Mouse (Mus musculus) right cerebral cortex, postnatal 25 days (tissue): ENCODE data around the gene Ccdc86.
A peak's percentile ranks its signal among the peaks of the same experiment; 100 is the strongest.

Experiments used
- DNase-seq: peaks from one replicate; pipeline ENCODE4 v3.0.0; 2022

The Ccdc86 gene

DNA sequence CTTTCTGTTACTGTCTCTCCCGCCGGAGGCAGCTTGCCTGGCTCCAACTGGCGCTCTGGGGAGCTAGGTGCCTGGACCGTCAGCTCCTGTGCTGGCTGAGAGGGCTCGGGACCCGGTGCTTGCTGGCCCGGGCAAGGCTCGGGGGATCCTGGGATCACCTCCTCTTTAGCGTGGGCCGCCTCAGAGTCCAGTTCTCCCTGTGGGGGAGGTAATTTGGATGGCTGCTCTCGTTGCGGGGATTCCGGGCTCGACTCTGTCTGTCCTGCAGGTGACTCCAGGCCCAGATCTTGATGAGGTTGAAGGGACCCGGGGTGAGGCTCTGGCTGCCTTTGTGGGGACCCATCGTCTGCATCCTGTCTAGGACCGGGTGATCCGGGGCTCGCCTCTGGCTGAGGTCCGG lies 650 bp downstream of the Ccdc86 start:
- DNase-seq: no peak

DNA sequence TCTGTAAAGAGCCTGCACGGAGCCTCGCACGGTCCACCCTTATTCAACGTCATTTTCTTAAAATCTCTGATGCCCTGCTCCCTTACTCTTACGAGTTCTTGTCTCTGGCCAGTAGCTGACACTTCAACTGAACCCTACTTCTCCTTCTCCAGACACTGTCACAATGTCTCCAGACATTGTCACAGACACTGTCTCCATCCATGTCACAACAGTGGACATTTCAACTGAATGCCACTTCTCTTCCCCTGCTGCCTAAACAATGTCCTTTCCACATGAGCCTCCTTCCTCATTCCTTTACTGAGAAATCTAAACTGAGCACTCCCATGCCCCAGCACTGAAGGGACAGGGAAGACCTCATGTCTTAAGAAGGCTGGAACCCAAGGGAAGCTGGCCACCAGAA lies 1.8 kb downstream of the Ccdc86 start:
- DNase-seq: no peak

DNA sequence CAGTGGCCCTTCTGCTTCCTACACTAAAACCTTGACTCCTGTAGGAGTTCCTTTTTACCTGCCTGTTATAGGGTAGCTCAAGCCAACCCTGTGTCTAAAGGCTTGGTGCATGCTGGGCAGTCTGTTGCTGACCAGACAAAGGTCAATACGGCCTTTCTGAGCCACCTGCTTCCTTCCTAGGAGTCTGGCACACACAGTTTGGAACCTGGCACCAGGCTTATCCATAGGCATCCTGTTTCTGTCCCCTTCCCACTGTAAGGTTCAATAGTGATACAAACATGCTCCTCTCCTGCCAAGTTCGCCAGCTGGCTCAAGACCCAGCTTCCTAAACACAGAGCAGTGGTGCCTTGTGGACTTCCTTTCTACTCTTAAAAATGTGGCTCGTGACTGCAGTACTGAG lies 2.6 kb downstream of the Ccdc86 start:
- DNase-seq: no peak

DNA sequence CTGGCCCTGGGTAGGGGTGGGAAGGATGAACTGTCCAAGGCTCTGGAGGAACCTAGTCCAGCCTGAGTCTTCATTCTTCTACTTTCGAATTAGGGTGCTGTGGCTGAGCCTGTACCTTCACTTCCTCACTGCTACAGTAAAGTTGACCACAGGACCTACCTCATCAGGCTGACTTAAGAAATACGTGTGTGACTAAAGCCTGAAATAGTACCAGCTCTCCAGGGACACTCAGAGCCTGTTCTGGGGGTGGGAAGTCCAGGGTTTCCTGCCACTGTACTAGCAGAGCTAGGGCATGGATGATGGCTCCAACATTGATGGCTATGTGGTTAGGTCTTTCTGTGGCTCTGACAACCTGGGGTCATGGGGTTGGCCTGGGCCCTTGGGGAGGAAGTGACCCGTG lies 5.1 kb downstream of the Ccdc86 start:
- no peak for DNase-seq

DNA sequence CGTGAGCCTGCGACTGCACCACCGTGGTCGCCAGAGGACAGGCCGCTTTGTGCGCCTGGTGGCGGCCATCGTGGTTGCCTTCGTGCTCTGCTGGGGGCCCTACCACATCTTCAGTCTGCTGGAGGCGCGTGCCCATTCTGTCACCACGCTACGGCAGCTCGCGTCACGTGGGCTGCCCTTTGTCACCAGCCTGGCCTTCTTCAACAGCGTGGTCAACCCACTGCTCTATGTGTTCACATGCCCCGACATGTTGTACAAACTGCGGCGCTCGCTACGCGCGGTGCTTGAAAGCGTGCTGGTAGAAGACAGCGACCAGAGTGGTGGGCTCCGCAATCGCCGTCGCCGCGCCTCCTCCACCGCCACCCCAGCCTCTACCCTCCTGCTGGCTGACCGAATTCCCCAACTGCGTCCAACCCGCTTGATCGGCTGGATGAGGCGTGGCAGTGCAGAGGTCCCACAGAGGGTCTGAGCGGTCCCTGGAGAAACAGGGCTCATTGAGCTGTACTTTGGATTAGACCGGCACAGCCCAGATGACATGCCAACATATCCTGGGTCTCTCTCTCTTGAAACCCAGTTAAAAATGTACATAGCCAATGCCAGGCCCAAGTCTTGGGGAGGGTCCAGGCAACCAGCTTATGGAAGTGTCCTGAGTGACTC lies 8.1 kb downstream of the Ccdc86 start:
- DNase-seq: no peak

DNA sequence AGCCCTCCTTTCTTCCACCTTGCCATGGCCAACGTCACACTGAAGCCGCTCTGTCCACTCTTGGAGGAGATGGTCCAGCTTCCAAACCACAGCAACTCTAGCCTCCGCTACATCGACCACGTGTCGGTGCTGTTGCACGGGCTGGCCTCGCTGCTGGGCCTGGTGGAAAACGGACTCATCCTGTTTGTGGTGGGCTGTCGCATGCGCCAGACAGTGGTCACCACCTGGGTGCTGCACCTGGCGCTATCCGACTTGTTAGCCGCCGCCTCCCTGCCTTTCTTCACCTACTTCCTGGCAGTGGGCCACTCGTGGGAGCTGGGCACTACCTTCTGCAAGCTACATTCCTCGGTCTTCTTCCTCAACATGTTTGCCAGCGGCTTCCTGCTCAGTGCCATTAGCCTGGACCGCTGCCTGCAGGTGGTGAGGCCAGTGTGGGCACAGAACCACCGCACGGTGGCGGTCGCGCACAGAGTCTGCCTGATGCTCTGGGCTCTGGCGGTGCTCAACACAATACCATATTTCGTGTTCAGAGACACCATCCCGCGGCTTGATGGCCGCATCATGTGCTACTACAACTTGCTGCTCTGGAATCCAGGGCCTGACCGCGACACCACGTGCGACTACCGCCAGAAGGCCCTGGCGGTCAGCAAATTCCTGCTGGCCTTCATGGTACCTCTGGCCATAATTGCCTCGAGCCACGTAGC lies 8.8 kb downstream of the Ccdc86 start:
- peak; percentile 72 for DNase-seq

DNA sequence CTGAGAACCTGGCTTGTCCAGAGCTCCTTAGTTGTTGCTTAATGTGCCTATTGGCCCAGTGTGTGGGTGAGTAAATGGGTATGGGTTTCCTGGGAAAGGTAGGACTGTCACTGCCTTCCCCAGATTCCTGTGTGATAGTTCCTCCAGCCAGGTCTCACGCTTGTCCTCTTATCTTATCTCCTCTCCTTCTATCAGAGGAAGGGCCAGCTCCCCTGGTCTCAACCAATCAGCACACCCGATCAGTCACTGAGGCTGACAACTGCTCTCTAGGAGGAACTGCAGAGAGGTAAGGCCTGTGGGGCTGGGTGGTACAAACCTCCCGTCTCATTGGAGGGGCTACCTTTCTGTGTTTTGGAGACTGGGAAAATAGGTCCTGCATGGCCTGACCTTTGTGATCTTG lies 10.3 kb downstream of the Ccdc86 start:
- no peak for DNase-seq

DNA sequence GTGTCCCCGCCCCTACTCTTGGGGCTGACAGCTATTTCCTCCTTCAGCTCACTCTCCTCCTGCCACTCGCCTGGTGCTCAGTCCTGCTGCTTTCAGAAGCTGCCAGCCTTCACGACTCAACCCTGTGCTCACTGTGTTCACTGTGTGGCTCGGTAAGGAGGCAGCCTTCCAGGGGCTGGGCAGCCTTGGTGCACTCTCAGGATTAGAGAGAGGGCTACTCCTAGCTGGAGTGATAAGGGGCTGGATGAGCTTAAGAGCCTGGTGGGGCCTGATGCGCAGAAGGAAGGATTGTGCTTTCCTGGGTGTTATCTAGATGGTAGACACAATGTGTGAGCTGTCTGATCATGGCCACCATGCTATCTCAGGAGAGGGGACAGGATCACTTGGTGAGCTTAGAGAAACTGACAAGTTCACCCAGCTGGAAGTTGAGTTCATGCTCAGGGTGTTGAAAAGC lies 11.9 kb downstream of the Ccdc86 start, which contains the start of gene Ptgdr2:
Gene Ptgdr2, plus strand, starts transcription at position 51 of the 454 bp plus-strand sequence.
- no peak for DNase-seq

DNA sequence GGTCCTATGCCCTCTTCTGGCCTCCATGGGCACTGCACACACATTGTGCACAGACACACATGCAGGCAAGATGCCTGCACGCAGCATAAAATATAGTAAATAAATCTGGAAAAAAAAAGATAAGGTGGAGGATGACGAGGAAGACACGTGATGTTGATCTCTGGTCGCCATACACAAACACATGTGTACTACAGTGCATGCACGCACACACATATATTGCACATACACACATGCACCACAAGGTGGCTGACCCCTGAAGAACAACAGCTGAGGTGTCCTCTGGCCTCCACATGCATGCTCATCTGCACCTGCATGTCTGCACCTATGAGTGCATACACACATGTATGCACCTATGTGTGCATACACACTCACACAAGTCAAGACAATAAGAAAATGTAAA lies 13.0 kb downstream of the Ccdc86 start:
- DNase-seq: no peak

DNA sequence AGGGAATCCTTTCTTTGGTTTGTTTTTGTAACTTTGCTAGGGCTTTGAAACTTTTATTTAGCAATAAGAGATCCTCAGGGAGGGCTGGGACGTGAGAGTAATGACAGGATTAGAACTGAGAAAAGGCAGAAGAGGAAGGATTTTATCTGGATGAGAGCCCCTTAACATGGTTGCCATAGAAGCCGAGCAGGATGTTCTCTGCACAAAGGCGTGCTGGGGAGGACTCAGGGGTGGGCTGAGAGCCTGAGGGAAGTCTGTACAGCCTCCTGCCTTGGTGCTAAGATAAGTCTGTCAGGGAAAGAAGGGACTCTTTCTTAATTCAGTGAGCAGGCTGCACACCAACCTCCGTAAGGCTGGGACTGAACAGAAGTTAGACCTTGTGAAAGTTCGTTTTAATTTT lies 14.0 kb downstream of the Ccdc86 start:
- DNase-seq: no peak

DNA sequence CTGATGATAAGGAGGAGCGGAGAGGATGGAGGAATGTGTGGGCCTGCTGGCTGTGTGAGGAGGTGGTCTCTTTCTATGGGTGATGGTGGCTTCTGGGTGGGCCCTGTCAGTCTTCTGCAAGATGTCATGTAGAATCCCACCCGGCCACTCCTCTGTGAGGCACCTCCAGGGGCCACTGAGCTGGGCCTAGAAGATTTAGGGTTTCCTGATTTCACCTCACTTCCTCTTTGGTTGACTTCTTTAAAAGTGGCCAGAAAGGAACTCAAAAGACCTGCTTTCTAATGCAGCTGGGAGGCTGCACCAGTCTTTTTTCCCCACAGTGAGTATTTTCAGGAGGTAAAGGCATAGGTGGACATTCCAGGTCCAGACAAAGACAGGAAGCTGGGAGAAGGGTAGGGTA lies 18.4 kb downstream of the Ccdc86 start:
- no peak for DNase-seq

DNA sequence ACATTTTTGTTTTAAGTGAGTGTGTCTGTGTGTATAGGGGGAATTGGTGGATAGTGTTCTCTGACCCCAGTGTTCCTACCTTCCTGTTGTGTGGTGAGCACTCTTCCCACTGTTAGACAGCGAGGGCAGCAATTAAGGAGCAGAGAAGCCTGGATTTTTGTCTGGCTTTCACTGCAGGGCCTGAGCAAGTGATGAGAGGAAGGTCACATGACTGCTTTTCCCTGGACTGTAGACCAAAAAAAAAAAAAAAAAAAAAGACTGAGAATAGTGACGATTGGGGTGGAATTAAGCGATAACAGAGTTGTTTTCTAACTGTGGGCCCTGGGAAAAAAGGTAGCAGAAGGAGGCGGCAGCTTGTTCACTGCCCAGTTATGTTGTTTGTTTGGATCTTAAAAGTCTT lies 22.4 kb downstream of the Ccdc86 start:
- DNase-seq: no peak

DNA sequence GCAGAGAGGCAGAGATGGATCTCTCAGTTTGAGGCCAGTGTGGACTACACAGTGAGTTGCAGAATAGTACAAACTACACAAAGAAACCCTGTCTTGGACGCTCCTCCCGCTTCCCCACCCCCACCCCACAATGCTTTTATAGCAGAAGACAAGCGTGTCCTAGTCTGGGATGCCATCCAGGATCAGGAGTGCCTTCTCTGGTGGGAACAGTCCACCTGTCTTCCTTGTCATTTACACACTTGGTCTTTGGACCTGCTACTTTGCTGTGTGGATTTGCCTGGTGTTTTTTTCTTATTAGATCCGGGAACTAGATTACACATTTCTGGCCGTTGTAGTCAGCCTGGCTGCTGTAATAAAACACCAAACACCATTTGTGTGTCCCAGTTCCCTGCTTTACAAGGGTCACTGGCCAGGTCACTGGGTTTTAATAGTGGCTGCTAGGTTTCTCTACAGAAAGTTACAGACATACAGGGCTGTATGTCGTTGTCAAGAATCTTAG lies 22.9 kb downstream of the Ccdc86 start:
- no peak for DNase-seq

DNA sequence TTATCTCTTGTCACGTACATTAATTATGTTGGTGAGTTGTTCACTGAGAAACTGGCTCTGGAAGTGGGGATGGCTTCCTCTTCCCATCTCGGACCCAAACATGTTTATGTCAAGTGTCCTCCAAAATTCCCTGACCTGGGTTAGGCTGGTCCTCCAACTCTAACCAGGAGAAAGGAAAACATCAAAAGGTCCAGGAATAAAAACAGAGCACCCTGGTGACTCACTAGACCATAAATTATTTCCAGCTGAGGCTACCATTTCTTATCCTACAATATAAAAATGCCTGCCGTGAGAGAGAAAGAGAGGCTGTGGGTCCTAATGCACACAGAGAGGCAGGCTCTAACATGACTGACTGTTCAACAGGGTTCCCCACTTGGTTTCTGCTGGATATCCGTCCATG lies 24.8 kb downstream of the Ccdc86 start:
- no peak for DNase-seq

DNA sequence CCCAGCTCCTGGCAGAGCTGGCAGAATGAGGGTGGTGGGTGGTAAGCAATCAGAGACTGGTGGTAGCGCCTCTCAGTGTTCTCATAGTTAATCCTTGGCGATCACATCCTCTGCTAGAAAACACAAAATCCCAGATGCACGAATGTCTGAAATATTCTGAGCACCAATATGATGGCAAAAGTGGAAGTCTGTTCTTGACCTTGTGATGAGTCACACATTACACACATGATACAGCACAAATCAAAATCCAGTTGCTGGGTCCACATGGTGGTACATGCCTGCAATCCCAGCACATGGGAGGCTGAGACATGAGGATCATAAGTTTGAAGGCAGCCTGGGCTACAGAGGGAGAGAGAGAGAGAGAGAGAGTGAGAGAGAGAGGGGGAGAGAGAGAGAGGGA lies 28.0 kb downstream of the Ccdc86 start:
- no peak for DNase-seq

DNA sequence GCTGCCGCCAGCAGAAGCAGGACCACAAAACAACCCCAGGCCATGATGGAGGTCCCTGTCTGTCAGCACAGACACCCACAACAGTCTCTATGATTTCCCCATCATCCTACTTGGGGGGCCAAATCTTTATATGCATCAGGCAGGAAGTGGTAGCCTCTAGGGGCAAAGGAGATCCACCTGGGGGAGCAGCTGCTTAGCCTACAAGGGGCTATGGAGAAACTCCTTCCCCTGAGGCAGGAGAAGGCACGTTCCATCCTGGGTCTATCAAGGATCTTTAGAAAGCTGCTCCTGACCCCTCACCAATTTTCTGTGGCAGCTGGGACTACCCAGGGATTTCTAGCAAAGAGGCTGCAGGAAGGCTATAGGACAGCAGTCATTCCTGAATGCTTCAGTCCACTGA lies 28.5 kb downstream of the Ccdc86 start, which contains the start of gene Zp1:
Gene Zp1, minus strand, starts transcription at position 101 of the 400 bp plus-strand sequence.
- no peak for DNase-seq

DNA sequence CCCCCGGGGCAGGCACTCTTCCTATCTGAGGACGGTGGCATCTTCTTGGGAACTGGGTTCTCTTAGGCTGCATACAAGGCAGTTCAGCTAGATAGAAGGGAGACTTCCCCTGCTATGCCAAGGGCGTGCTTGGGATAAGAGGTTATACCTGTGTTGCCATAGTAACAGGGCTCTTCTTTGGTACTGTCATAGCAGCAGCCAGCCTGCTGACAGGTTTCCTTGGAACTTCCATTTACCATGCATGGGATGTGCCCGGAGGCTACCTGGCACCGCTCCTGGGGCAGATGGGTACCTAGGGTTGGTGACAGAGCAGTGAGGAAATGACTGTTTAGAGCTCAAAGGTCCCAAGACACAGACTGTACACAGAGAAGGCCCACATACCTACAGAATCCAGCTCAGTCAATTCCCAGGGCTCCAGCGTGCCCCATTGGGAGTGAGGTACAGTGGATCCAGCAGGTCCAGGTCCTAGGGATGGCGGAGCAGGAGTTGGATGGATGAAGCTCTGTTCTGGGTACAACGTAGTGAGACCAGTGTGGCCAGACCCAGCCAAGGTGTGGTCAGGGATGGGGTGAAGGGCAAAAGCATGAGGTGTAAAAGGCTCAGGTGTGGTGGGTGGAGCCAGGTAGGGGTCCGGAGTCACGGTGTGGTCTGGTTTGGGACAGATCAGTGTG lies 30.6 kb downstream of the Ccdc86 start:
- DNase-seq: no peak

DNA sequence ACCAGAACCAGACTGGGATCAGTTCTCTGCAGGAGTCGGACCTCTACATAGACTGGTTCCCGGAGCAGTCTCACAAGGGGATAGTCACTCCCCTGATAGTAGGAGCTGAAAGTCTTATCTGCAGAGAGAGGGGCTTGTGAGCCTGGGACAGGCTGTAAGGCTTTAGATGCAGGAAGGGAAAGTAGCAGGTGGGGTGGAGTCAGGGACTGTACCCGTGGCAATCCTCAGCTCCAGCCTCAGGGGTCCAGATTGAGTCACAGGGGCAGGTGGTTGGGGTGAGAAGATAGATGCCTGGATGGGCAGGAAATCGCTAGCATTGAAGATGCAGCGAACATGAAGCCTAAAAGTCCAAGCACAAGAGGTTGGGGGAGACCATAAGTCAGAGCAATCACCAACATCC lies 32.6 kb downstream of the Ccdc86 start:
- no peak for DNase-seq

DNA sequence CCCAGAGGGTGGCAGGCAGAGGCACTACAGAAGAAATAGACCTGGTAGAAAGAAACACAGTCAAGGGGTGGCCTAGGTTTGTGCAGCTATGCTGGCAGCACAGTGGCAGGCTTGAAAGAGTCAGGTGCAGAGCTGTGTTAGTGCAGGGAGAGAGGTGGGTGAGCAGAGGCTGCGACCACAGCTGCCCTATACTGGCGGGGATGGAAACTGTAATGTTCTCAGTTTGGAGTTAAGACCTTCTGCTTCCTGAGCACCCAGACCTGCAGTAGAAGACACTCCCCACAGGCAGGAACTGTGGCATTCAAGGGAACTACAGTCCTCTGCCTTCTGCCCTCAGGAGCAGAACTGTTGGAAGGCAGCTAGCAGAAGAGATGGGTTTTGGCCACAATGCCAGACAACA lies 34.2 kb downstream of the Ccdc86 start:
- no peak for DNase-seq

DNA sequence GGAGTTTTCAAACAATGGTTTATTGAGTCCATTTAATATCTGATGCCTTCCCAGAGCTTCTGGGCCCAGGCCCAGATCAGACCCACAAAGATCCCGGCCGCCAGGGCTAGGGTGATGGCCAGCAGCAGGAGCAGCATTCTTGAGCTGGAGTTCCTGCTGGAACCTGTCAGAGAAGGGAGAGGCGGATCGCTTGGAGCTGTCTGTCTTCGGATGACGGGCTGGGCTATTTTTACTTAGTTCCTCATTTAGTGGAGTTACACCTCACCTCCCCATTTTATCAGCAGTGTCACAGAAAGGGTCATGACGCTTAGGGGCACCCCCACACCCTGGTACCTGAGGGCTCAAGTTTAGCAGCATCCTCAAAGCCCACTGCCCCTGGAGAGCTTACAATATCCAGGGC lies 34.8 kb downstream of the Ccdc86 start:
- DNase-seq: no peak

DNA sequence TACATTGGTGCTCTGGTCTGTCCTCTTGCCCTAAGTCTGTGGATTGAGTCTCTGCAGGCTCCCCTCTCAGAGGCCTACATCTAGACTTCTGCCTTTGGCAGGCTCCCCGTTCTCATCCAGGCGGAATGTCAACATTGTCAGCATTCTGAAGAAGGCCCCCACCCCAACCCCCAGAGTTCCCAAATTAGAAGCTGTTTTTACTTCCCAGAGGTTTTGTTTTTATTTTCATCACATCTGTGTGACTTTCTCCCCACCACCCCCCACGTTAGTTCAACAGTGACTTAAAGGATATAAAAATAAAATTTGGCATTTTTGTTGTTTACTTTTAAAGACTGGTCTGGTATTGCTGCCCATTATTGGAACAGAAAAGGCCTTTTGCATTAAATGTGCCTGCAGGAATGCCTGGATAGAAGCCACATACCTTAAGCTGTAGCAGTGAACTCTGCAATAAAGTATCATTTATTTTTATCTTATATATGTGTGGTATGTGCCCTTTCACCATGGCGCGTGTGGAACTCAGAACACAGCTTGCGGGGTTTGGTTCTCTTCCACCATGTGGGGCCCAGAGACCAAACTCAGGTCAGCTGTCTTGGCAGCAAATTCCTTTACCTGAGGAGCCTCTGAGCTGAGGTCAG lies 39.9 kb downstream of the Ccdc86 start:
- DNase-seq: no peak

DNA sequence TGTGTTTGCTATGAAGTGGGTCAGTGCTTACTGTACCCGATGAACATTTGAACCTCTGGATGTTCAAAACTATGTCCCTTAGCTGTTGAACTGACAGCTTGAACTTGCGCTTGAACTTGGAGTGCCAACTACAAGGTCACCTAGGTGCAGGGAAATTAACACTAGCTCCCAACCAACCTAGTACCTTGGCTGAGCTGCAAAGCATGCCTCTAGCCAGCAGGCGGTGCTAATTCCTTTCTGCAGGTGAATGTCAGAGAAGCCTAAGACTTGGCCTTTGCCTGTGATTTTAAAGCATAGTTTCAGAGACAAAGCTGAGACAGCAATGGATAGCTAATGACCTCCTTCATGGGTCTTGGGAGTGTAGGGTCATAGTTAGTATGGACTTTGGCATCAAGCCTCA lies 41.2 kb downstream of the Ccdc86 start:
- peak; percentile 48 for DNase-seq

DNA sequence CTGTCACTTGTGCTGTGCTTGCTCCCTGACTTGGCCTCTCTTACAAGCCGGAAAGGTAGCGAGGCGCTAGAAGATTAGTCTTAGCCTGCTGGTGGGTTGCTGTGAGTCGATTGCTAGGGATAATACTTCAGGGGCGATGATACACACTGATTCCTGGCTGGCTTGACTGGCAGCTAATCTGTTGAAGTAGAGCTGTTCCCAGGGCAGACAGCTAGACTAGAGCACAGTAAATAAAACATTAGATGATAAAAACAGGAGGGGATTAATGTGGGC lies 43.4 kb downstream of the Ccdc86 start:
- no peak for DNase-seq
